Mouse (Mus musculus): ENCODE results near the gene H2-T3.
"Not testable (repeated sequence)": the region's sequence is repeated elsewhere in the genome, so short reads cannot be mapped to it uniquely, and the experiment has no call there.

- not testable (repeated sequence) for TF ChIP-seq CTCF (IDR thresholded peaks at IDR 0.05; ENCODE audit: low read depth, low read length); TAL1 (conservative IDR thresholded peaks at IDR 0.05; ENCODE audit: low read depth, low read length)
Measured at GRCm38 (mm10) chr17:36145861-36146156, 44.3 kb downstream of the H2-T3 start.
